Mouse (Mus musculus): ENCODE measurements around the gene Pigm. TPM values are rescaled to one million over a fixed set of nuclear protein-coding genes. Genes with fewer than 3 reads are reported as not detected.
A peak's percentile ranks its signal among the peaks of the same experiment; 100 is the strongest.

Gene Pigm
- polyA plus RNA-seq, 1 experiment from 2014 or later = 11.1 TPM

GRCm38 (mm10) chr1:172406077-172406706, 29.8 kb downstream of the Pigm start:
- no peak overlapping the region for H3K4me3 ChIP-seq
- no peaks in the 10 kb centered on the region for H3K36me3 ChIP-seq (replicated peaks)
- peaks cover 7% of the 10 kb centered on the region; the same call in 1 of the 2 replicates for H3K27me3 ChIP-seq (replicated peaks; ENCODE audit: low read depth, poor library complexity, severe bottlenecking)
- DNase-seq (ENCODE audit: low spot score) = no peak
- 39% methylated on average over 16 of the region's 16 CpGs for WGBS
- no peaks in the 10 kb centered on the region for H3K9me3 ChIP-seq
- no peak overlapping the region for H3K27ac ChIP-seq (replicated peaks)
- H3K4me1 ChIP-seq = peaks cover 6% of the 10 kb centered on the region; the same call in 1 of the 2 replicates

- DNase-seq (ENCODE audit: low spot score) = no peak
- H3K27me3 ChIP-seq (replicated peaks; ENCODE audit: low read depth, poor library complexity, severe bottlenecking) = peaks cover 7% of the 10 kb centered on the region; the same call in 1 of the 2 replicates
- no peak overlapping the region for H3K4me3 ChIP-seq
- no peak overlapping the region for H3K27ac ChIP-seq (replicated peaks)
- no peaks in the 10 kb centered on the region for H3K9me3 ChIP-seq
- WGBS = 11% methylated on average over 6 of the region's 6 CpGs
- no peaks in the 10 kb centered on the region for H3K36me3 ChIP-seq (replicated peaks)
- H3K4me1 ChIP-seq = peaks cover 6% of the 10 kb centered on the region; the same call in 1 of the 2 replicates
Measured at GRCm38 (mm10) chr1:172408996-172409395, 32.6 kb downstream of the Pigm start.

- H3K27ac ChIP-seq (replicated peaks) = no peak overlapping the region
- no peak overlapping the region for H3K4me3 ChIP-seq
- H3K4me1 ChIP-seq = peaks cover 6% of the 10 kb centered on the region; the same call in 1 of the 2 replicates
- WGBS = 11% methylated on average over 5 of the region's 5 CpGs
- no peak for DNase-seq (ENCODE audit: low spot score)
- no peaks in the 10 kb centered on the region for H3K9me3 ChIP-seq
- H3K36me3 ChIP-seq (replicated peaks) = no peaks in the 10 kb centered on the region
- peaks cover 7% of the 10 kb centered on the region; the same call in 1 of the 2 replicates for H3K27me3 ChIP-seq (replicated peaks; ENCODE audit: low read depth, poor library complexity, severe bottlenecking)
Measured at GRCm38 (mm10) chr1:172409431-172409830, 33.1 kb downstream of the Pigm start.

GRCm38 (mm10) chr1:172410806-172411205, 34.5 kb downstream of the Pigm start:
- DNase-seq (ENCODE audit: low spot score) = peak; percentile 73
- WGBS = 7% methylated on average over 4 of the region's 4 CpGs

GRCm38 (mm10) chr1:172412204-172412603, 35.9 kb downstream of the Pigm start:
- Histone ChIP-seq H3K27me3 (replicated peaks; ENCODE audit: low read depth, poor library complexity, severe bottlenecking) (no peaks in the 10 kb centered on the region), H3K36me3 (replicated peaks) (no peaks in the 10 kb centered on the region), H3K4me3 (no peak overlapping the region), H3K9me3 (no peaks in the 10 kb centered on the region), H3K27ac (replicated peaks) (no peak overlapping the region), H3K4me1 (no peaks in the 10 kb centered on the region)
- 0% methylated on average over 5 of the region's 5 CpGs for WGBS
- DNase-seq (ENCODE audit: low spot score) = peak; percentile 86

More at GRCm38 (mm10) chr1:172410806-172411205, 34.5 kb downstream of the Pigm start:
- Histone ChIP-seq H3K9me3 (no peaks in the 10 kb centered on the region), H3K4me1 (peaks cover 6% of the 10 kb centered on the region; the same call in 1 of the 2 replicates), H3K4me3 (no peak overlapping the region), H3K27me3 (replicated peaks; ENCODE audit: low read depth, poor library complexity, severe bottlenecking) (peaks cover 4% of the 10 kb centered on the region; the same call in 1 of the 2 replicates), H3K36me3 (replicated peaks) (no peaks in the 10 kb centered on the region), H3K27ac (replicated peaks) (no peak overlapping the region)

GRCm38 (mm10) chr1:172413491-172414230, 37.3 kb downstream of the Pigm start:
- H3K36me3 ChIP-seq (replicated peaks) = no peaks in the 10 kb centered on the region
- H3K4me3 ChIP-seq = no peak overlapping the region
- H3K4me1 ChIP-seq = peaks cover 8% of the 10 kb centered on the region
- H3K27ac ChIP-seq (replicated peaks) = no peak overlapping the region
- DNase-seq (ENCODE audit: low spot score) = no peak
- 84% methylated on average over 4 of the region's 4 CpGs for WGBS
- H3K9me3 ChIP-seq = no peaks in the 10 kb centered on the region
- H3K27me3 ChIP-seq (replicated peaks; ENCODE audit: low read depth, poor library complexity, severe bottlenecking) = no peaks in the 10 kb centered on the region

- Histone ChIP-seq H3K27me3 (replicated peaks; ENCODE audit: low read depth, poor library complexity, severe bottlenecking) (no peaks in the 10 kb centered on the region), H3K36me3 (replicated peaks) (no peaks in the 10 kb centered on the region), H3K4me1 (peaks cover 8% of the 10 kb centered on the region), H3K4me3 (no peak overlapping the region), H3K9me3 (no peaks in the 10 kb centered on the region), H3K27ac (replicated peaks) (no peak overlapping the region)
- 86% methylated on average over 6 of the region's 6 CpGs for WGBS
- DNase-seq (ENCODE audit: low spot score) = no peak
Measured at GRCm38 (mm10) chr1:172414231-172414585, 37.9 kb downstream of the Pigm start.

- 89% methylated on average over 7 of the region's 7 CpGs for WGBS
- Histone ChIP-seq H3K27me3 (replicated peaks; ENCODE audit: low read depth, poor library complexity, severe bottlenecking) (no peaks in the 10 kb centered on the region), H3K4me3 (no peak overlapping the region), H3K27ac (replicated peaks) (no peak overlapping the region), H3K36me3 (replicated peaks) (no peaks in the 10 kb centered on the region), H3K9me3 (no peaks in the 10 kb centered on the region), H3K4me1 (peaks cover 8% of the 10 kb centered on the region)
- DNase-seq (ENCODE audit: low spot score) = no peak
Measured at GRCm38 (mm10) chr1:172415061-172415460, 38.7 kb downstream of the Pigm start.

- peaks cover 8% of the 10 kb centered on the region for H3K4me1 ChIP-seq
- H3K27me3 ChIP-seq (replicated peaks; ENCODE audit: low read depth, poor library complexity, severe bottlenecking) = no peaks in the 10 kb centered on the region
- H3K27ac ChIP-seq (replicated peaks) = no peak overlapping the region
- H3K4me3 ChIP-seq = no peak overlapping the region
- H3K36me3 ChIP-seq (replicated peaks) = no peaks in the 10 kb centered on the region
- 13% methylated on average over 6 of the region's 6 CpGs for WGBS
- H3K9me3 ChIP-seq = no peaks in the 10 kb centered on the region
- DNase-seq (ENCODE audit: low spot score) = no peak
Measured at GRCm38 (mm10) chr1:172418173-172418572, 41.8 kb downstream of the Pigm start.

GRCm38 (mm10) chr1:172418642-172419041, 42.3 kb downstream of the Pigm start:
- 74% methylated on average over 3 of the region's 3 CpGs for WGBS
- Histone ChIP-seq H3K4me1 (peaks cover 10% of the 10 kb centered on the region), H3K27me3 (replicated peaks; ENCODE audit: low read depth, poor library complexity, severe bottlenecking) (no peaks in the 10 kb centered on the region), H3K4me3 (no peak overlapping the region), H3K36me3 (replicated peaks) (no peaks in the 10 kb centered on the region), H3K9me3 (no peaks in the 10 kb centered on the region), H3K27ac (replicated peaks) (no peak overlapping the region)
- no peak for DNase-seq (ENCODE audit: low spot score)

GRCm38 (mm10) chr1:172420181-172420580, 43.8 kb downstream of the Pigm start:
- Histone ChIP-seq H3K27me3 (replicated peaks; ENCODE audit: low read depth, poor library complexity, severe bottlenecking) (no peaks in the 10 kb centered on the region), H3K4me3 (no peak overlapping the region), H3K27ac (replicated peaks) (no peak overlapping the region), H3K9me3 (no peaks in the 10 kb centered on the region), H3K4me1 (peaks cover 10% of the 10 kb centered on the region), H3K36me3 (replicated peaks) (no peaks in the 10 kb centered on the region)
- 87% methylated on average over 6 of the region's 6 CpGs for WGBS
- DNase-seq (ENCODE audit: low spot score) = no peak

- no peaks in the 10 kb centered on the region for H3K27me3 ChIP-seq (replicated peaks; ENCODE audit: low read depth, poor library complexity, severe bottlenecking)
- H3K4me1 ChIP-seq = peaks cover 5% of the 10 kb centered on the region
- H3K27ac ChIP-seq (replicated peaks) = no peak overlapping the region
- DNase-seq (ENCODE audit: low spot score) = no peak
- no peaks in the 10 kb centered on the region for H3K36me3 ChIP-seq (replicated peaks)
- H3K4me3 ChIP-seq = no peak overlapping the region
- no peaks in the 10 kb centered on the region for H3K9me3 ChIP-seq
- WGBS = 55% methylated on average over 1 of the region's 1 CpGs
Measured at GRCm38 (mm10) chr1:172423393-172423792, 47.0 kb downstream of the Pigm start.

GRCm38 (mm10) chr1:172426419-172426818, 50.1 kb downstream of the Pigm start:
- WGBS = 55% methylated on average over 1 of the region's 1 CpGs
- DNase-seq (ENCODE audit: low spot score) = no peak

More at GRCm38 (mm10) chr1:172426419-172426818, 50.1 kb downstream of the Pigm start:
- Histone ChIP-seq H3K9me3 (no peaks in the 10 kb centered on the region), H3K27ac (replicated peaks) (no peak overlapping the region), H3K27me3 (replicated peaks; ENCODE audit: low read depth, poor library complexity, severe bottlenecking) (no peaks in the 10 kb centered on the region), H3K36me3 (replicated peaks) (no peaks in the 10 kb centered on the region), H3K4me1 (0 out of 2 replicates have a peak, but pooled peaks cover 2% of the 10 kb centered on the region), H3K4me3 (no peak overlapping the region)
